Mouse (Mus musculus) ovary, postnatal 36 days (tissue): ENCODE measurements around the gene Ogg1.

Source experiments
- DNase-seq: peaks from one replicate; pipeline ENCODE4 v3.0.0; 2022; ENCODE audit warnings: low spot score, mixed read lengths

Gene Ogg1

GRCm38 (mm10) chr6:113370194-113370929, 43.6 kb downstream of the Ogg1 start:
- DNase-seq: no peak

GRCm38 (mm10) chr6:113373491-113373890, 46.7 kb downstream of the Ogg1 start:
- no peak for DNase-seq

GRCm38 (mm10) chr6:113377172-113377495, 50.4 kb downstream of the Ogg1 start:
- no peak for DNase-seq

- peak; percentile 89 for DNase-seq
These were observed 51.0 kb downstream of the Ogg1 start, which contains the start of the genes Tada3 and Arpc4 for GRCm38 (mm10) chr6:113377496-113378385. Gene Tada3 (minus strand): TSS chr6:113377883. Gene Arpc4 (plus strand): TSS chr6:113378115.

GRCm38 (mm10) chr6:113379246-113379645, 52.5 kb downstream of the Ogg1 start:
- DNase-seq: no peak

GRCm38 (mm10) chr6:113380480-113380879, 53.7 kb downstream of the Ogg1 start:
- DNase-seq: no peak

- no peak for DNase-seq
These were observed 57.7 kb downstream of the Ogg1 start for GRCm38 (mm10) chr6:113384351-113384927.
